Mouse (Mus musculus) G1E (cell line): ENCODE data around the gene Cd93. TPM values are rescaled to one million over a fixed set of nuclear protein-coding genes. Genes with fewer than 3 reads are reported as not detected.

Source experiments
- ATAC-seq: 2 replicates; pipeline ENCODE4 v1.8.0; 2016; ENCODE audit warnings: mild to moderate bottlenecking; ENCODE audit not compliant: insufficient number of reproducible peaks, poor library complexity, low FRiP score, severe bottlenecking; ENCODE audit errors: extremely low read depth
- DNase-seq: peaks from one replicate; pipeline ENCODE4 v3.0.0; 2012; ENCODE audit warnings: low spot score
- H3K27me3 ChIP-seq: 2 replicates; pipeline ENCODE4 v1.6.1; 2012; ENCODE audit warnings: mild to moderate bottlenecking, low read length, inconsistent platforms; ENCODE audit not compliant: insufficient read depth
- H3K36me3 ChIP-seq: replicated peaks from 2 replicates; pipeline ENCODE3; 2012; ENCODE audit warnings: mild to moderate bottlenecking, inconsistent platforms
- H3K4me1 ChIP-seq: 2 replicates; pipeline ENCODE4 v1.6.1; 2012; ENCODE audit warnings: low read depth, low read length, inconsistent platforms, mixed read lengths; ENCODE audit not compliant: insufficient read depth
- H3K4me3 ChIP-seq: 2 replicates; pipeline ENCODE4 v1.5.1; 2012; ENCODE audit warnings: low read depth, mild to moderate bottlenecking, inconsistent platforms, low read length, moderate library complexity, mixed read lengths
- H3K9me3 ChIP-seq: replicated peaks from 2 replicates; pipeline ENCODE4 v1.6.1; 2012; ENCODE audit warnings: inconsistent platforms
- CTCF ChIP-seq: IDR thresholded peaks from 2 replicates; pipeline ENCODE4 v1.5.1; 2012; ENCODE audit warnings: low read depth, low read length, inconsistent platforms, mixed read lengths
- GATA1 ChIP-seq: IDR thresholded peaks from 2 replicates; pipeline ENCODE4 v1.6.1; 2012; ENCODE audit warnings: borderline replicate concordance, low read length, inconsistent platforms, mixed read lengths
- GATA2 ChIP-seq: IDR thresholded peaks from 2 replicates; pipeline ENCODE4 v1.6.1; 2012; ENCODE audit warnings: low read depth, low read length, inconsistent platforms, borderline replicate concordance
- POLR2AphosphoS5 ChIP-seq: IDR thresholded peaks from 2 replicates; pipeline ENCODE4 v1.6.1; 2012; ENCODE audit warnings: low read depth, low read length, inconsistent platforms; ENCODE audit not compliant: insufficient replicate concordance
- TAL1 ChIP-seq: conservative IDR thresholded peaks from 2 replicates; pipeline ENCODE4 v1.6.1; 2012; ENCODE audit warnings: low read depth, low read length, inconsistent platforms, mixed read lengths
- polyA plus RNA-seq: library from polyadenylated mRNA; stranded (reverse); fragments of >175 nt; gene quantifications from 2 replicates; pipeline ENCODE4 v1.2.3, GENCODE M21; 2012
- total RNA-seq, 2 experiments: library from RNA; stranded (forward) in 1 of 2; stranded (reverse) in 1 of 2; fragments of 200-1000 nt in 1 of 2; fragments of >200 nt in 1 of 2; fragmentation: Nextera tagmentation in 1 of 2; gene quantifications; 2 replicates each; pipeline ENCODE4 v1.2.3; 2014 to 2017

Gene Cd93
- total and polyA plus RNA-seq, 3 experiments: 0.01 to 0.11 TPM; not detected in 1

DNA sequence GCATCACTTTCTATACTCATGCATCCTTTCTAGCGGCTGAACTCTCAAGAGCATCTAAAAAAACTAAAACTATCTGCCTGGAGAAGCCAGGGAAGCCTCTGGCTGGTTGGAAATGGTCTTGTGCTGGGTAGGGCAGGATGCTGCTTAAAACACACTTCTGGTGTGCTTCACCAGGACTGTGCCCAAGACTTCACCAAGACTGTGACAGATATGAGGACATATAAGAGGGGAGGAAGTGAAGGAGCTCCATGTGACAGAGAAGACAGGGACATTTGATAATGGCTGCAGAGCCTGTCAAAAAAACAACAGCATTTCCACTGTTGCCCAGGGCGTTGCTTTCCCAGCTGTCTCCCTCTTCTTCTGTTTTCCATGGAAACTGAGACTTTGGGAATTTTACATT lies 34.0 kb upstream of the Cd93 start:
- peaks cover 26% of the 10 kb centered on the region for H3K9me3 ChIP-seq
- ATAC-seq: no peak

DNA sequence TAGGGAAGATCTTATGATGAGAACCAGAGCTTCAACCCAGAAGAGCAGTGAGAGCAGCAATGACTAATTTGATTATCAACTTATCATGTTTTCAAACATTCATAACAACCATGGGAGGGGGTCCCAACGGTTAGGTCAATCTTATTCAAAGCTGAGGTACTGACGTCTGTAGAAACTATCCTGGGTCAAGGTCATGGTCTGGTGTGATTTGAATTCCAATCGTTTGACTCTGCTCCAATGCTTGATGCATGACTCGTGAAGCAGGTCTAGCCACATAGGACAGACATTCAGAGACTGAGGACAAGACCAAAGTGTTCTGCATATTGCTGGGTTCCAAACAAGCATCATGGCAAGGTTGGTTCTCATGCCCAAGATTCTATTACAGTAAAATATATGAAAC lies 33.2 kb upstream of the Cd93 start:
- Histone ChIP-seq H3K27me3 (no peaks in the 10 kb centered on the region), H3K4me1 (no peaks in the 10 kb centered on the region), H3K36me3 (no peaks in the 10 kb centered on the region), H3K4me3 (no peak overlapping the region), H3K9me3 (peaks cover 25% of the 10 kb centered on the region)
- ATAC-seq (no peak), DNase-seq (no peak)
- TF ChIP-seq TAL1 (no peak), GATA2 (no peak)

More for the DNA sequence above, 34.0 kb upstream of the Cd93 start:
- Histone ChIP-seq H3K36me3 (no peaks in the 10 kb centered on the region), H3K4me1 (no peaks in the 10 kb centered on the region), H3K27me3 (no peaks in the 10 kb centered on the region), H3K4me3 (no peak overlapping the region)
- TF ChIP-seq GATA1: no peak
- no peak for TF ChIP-seq GATA2
- no peak for TF ChIP-seq TAL1
- no peak for TF ChIP-seq CTCF
- no peak for TF ChIP-seq POLR2AphosphoS5
- no peak for DNase-seq

- ATAC-seq (no peak), DNase-seq (no peak)
- H3K9me3 ChIP-seq: peaks cover 25% of the 10 kb centered on the region
- H3K36me3 ChIP-seq: no peaks in the 10 kb centered on the region
- TF ChIP-seq TAL1 (no peak), POLR2AphosphoS5 (no peak), GATA1 (no peak), CTCF (no peak), GATA2 (no peak)
- H3K27me3 ChIP-seq: no peaks in the 10 kb centered on the region
- no peaks in the 10 kb centered on the region for H3K4me1 ChIP-seq
- H3K4me3 ChIP-seq: no peak overlapping the region
Measured at GRCm38 (mm10) chr2:148475879-148476495, 32.6 kb upstream of the Cd93 start.

GRCm38 (mm10) chr2:148469341-148470238 lies 26.2 kb upstream of the Cd93 start:
- Histone ChIP-seq H3K36me3 (no peaks in the 10 kb centered on the region), H3K9me3 (peaks cover 10% of the 10 kb centered on the region; the same call in 1 of the 2 replicates), H3K4me1 (no peaks in the 10 kb centered on the region), H3K27me3 (no peaks in the 10 kb centered on the region), H3K4me3 (no peak overlapping the region)
- ATAC-seq: no peak
- TF ChIP-seq CTCF (no peak), GATA1 (no peak), GATA2 (no peak), POLR2AphosphoS5 (no peak), TAL1 (no peak)
- DNase-seq: no peak

GRCm38 (mm10) chr2:148467921-148468440 lies 24.6 kb upstream of the Cd93 start:
- peaks cover 10% of the 10 kb centered on the region; the same call in 1 of the 2 replicates for H3K9me3 ChIP-seq
- no peaks in the 10 kb centered on the region for H3K4me1 ChIP-seq

DNA sequence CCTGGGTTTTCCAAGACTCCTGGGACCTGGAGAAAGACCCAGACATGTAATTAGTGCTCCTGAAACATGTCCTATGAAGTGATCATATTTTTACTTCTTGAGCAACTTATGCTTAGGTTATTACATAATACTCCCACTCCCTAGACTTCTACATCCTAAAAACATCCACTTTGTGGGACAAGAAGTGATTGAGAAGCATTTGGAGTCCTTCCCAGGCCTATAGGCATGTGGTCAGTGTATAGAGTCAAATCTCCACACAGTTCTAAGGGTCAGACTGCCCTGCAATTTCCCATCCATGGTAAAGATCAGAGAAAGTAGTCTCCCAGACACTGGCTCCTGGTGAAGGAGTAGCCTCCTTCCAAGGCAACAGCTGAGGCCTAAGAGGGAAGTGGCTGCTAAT lies 12.0 kb upstream of the Cd93 start:
- H3K36me3 ChIP-seq: no peaks in the 10 kb centered on the region
- peaks cover 52% of the 10 kb centered on the region for H3K9me3 ChIP-seq
- no peaks in the 10 kb centered on the region for H3K27me3 ChIP-seq
- H3K4me1 ChIP-seq: no peaks in the 10 kb centered on the region
- ATAC-seq: no peak
- H3K4me3 ChIP-seq: no peak overlapping the region
- no peak for DNase-seq
- no peak for TF ChIP-seq TAL1
- no peak for TF ChIP-seq POLR2AphosphoS5
- TF ChIP-seq CTCF: no peak
- no peak for TF ChIP-seq GATA1
- TF ChIP-seq GATA2: no peak

More at GRCm38 (mm10) chr2:148467921-148468440, 24.6 kb upstream of the Cd93 start:
- DNase-seq (no peak), ATAC-seq (no peak)
- TF ChIP-seq GATA2 (no peak), GATA1 (no peak), TAL1 (no peak), CTCF (no peak), POLR2AphosphoS5 (no peak)
- Histone ChIP-seq H3K27me3 (no peaks in the 10 kb centered on the region), H3K4me3 (no peak overlapping the region), H3K36me3 (no peaks in the 10 kb centered on the region)
